Mouse (Mus musculus) T-cell, adult 66 days (primary cell): ENCODE results near the gene Vmn2r114. TPM values are rescaled to one million over a fixed set of nuclear protein-coding genes. Genes with fewer than 3 reads are reported as not detected.

Experiments used
- total RNA-seq, 2 experiments: library from RNA; stranded (reverse); gene quantifications; 3 replicates in 1 of 2; 4 replicates in 1 of 2; pipeline ENCODE4 v1.2.4; 2023

Vmn2r114 gene
- under 1 TPM; 0.06 to 0.12 TPM for total RNA-seq

DNA sequence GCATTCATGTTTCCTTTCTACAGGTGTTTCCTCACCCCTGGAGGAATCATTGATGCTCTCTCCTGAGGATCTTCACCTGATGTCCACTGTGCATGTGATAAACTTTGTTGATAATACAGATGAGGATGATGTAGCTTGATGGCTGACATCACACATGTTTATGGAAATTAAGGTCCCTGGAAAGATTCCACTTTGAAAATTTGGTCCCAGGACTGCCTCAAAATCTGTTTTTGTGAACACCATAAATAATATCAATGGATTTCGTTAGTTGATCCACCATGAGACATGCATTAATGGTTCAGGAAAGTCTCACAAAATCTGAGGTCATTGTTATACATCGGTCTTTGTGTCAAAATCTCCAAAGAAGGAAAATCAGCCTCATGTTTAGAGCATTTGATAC, at the start of gene Vmn2r114:
TSS of gene Vmn2r114 (minus strand) at position 101 of the 400 bp plus-strand sequence.

DNA sequence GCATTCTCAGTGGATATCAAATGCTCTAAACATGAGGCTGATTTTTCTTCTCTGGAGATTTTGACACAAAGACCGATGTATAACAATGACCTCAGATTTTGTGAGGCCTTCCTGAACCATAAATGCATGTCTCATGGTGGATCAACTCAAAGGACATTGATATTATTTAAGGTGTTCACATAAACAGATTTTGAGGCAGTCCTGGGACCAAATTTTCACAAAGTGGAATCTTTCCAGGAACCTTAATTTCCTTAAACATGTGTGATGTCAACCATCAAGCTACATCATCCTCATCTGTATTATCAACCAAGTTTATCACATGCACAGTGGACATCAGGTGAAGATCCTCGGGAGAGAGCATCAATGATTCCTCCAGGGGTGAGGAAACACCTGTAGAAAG, 31.1 kb upstream of the Vmn2r114 start, which contains the start of gene Vmn2r115:
TSS of gene Vmn2r115 (plus strand) at position 301 of the 400 bp plus-strand sequence.

Other genes starting within 250 kb of the Vmn2r114 start
- gene Zfp40, start 119.3 kb downstream of the Vmn2r114 start, total RNA-seq = 1 to 10 TPM; 7.6 to 8.3 TPM
- gene Vmn2r115, start 31.2 kb upstream of the Vmn2r114 start, total RNA-seq = not detected
- not detected for gene Vmn2r116, start 72.1 kb upstream of the Vmn2r114 start, total RNA-seq
- gene Vmn2r117, start 167.2 kb upstream of the Vmn2r114 start, total RNA-seq = not detected